Mouse (Mus musculus) liver, adult 2 months (tissue): ENCODE results near the gene Adh1.

Experiments used
- CTCF ChIP-seq: fragments of 200-500 bp; IDR thresholded peaks from 2 replicates; pipeline ENCODE4 v1.5.1; 2011; ENCODE audit warnings: low read depth, low read length, control low read depth
- POLR2A ChIP-seq: fragments of 200-500 bp; IDR thresholded peaks from 2 replicates; pipeline ENCODE4 v1.6.1; 2011; ENCODE audit warnings: low read length, control low read depth; ENCODE audit not compliant: insufficient read depth; ENCODE audit errors: extremely low read depth

- TF ChIP-seq CTCF, result peak; percentile 64
- no peak for TF ChIP-seq POLR2A
These were observed 50.2 kb downstream of the Adh1 start for GRCm38 (mm10) chr3:138311015-138311414.
